Mouse (Mus musculus) thymus, adult 2 months (tissue): ENCODE measurements around the gene Dnal1.

Experiments
- CTCF ChIP-seq: fragments of 200-500 bp; IDR thresholded peaks from 2 replicates; pipeline ENCODE4 v1.5.1; 2012; ENCODE audit warnings: mild to moderate bottlenecking, control low read depth, low read length, moderate library complexity, borderline replicate concordance; ENCODE audit not compliant: control insufficient read depth, poor library complexity, insufficient read depth; ENCODE audit errors: extremely low read depth
- POLR2A ChIP-seq: fragments of 200-500 bp; IDR thresholded peaks from 2 replicates; pipeline ENCODE4 v1.6.1; 2012; ENCODE audit warnings: mild to moderate bottlenecking, low read length, control low read depth, moderate library complexity; ENCODE audit not compliant: control insufficient read depth, poor library complexity, insufficient read depth; ENCODE audit errors: extremely low read depth

- TF ChIP-seq CTCF, result no peak
- no peak for TF ChIP-seq POLR2A
Measured at GRCm38 (mm10) chr12:84154786-84155522, 40.8 kb downstream of the Dnal1 start.
